Mouse (Mus musculus): ENCODE data around the gene Slu7.
A peak's percentile ranks its signal among the peaks of the same experiment; 100 is the strongest.

The Slu7 gene

DNA sequence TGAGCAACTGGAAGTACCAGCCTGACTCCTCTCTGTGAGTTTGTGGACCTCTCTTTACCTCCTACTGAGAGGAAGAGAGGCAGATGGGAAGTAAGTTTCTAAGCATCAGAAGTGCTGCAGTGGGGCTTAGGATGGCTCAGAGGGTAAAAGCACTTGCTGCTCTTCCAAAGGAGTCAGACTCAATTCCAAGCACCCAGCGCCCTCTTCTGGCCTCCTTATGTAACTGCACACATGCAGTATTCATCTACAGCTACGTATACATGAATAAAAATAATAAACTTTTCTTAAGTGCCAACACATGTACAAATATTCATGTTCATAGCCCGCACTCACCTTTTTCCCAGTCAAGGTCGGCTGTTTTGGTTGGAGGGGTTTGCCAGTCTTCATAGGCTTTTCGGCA lies 9.2 kb upstream of the Slu7 start:
- no peak for DNase-seq (ENCODE audit: low spot score)

GRCm38 (mm10) chr11:43425166-43425709 lies 8.3 kb upstream of the Slu7 start:
- DNase-seq (ENCODE audit: low spot score) = no peak

DNA sequence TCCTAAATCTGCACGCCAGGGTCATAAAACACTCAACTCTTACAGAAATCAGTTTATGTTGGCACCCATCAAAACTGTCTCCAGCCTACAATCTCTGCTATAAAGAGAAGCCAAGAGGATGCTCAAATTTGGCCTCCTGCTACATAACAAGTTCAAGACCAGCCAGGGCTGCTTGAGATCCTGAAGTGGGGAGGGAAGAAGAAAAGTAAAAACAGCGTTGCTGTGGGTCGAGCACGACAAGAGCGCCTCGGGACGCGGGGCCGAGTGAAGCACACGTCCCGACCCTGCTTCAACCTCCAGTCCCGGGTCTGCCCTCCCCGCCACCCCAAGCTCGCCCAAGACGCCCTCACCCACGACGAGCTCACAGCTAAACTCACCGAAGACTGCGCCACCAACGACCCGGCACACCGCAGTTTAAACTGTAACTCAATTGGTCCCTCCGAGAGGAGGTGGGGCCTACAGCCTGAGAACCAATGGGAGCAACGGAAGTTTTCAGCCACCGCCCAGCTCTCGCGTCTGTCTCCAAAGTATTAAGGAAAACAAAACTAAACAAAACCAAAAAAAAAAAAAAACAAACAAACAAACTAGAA lies 7.6 kb upstream of the Slu7 start, which contains the start of gene Pttg1:
TSS of gene Pttg1 (minus strand) at position 428 of the 590 bp plus-strand sequence.
- DNase-seq (ENCODE audit: low spot score) = peak; percentile 93

- DNase-seq (ENCODE audit: low spot score) = peak; percentile 48
Observed at GRCm38 (mm10) chr11:43426414-43426884, 7.1 kb upstream of the Slu7 start.

DNA sequence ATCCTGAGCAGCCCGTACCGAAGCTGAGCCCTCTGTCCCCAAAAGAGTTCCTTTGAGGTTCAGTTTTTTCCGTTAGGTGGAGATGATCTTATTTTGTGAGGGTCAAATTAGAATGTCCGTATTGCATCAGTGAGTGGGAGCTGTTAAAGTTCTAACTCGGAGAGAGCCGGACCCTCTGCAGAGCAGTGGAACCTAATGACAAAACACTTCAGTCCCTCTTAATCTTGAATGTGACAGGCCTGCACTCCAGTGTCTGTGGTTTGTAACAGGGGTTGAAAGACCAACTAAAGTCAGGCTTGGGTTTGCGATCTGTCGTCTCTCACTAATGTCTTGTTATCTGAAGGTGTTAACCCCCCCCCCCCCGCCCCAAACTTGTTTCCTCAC lies 472 bp downstream of the Slu7 start:
- no peak for DNase-seq (ENCODE audit: low spot score)

DNA sequence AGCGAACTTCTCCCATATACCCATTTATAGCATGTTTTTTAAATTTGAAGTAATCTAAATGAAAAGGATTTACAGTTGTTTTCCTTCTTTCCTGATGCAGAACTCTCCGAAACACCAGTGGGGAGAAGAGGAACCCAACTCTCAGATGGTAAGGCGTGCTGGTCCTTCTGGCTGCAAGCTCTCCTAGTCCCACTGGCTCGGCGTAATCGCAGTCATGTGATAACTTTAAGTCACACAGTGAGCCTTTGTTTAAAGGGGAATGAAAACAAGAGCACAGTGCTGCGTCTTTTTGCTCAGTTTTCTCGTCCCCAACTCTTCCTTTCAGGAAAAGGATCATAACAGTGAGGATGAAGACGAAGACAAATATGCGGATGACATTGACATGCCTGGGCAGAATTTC lies 7.6 kb downstream of the Slu7 start:
- DNase-seq (ENCODE audit: low spot score) = no peak

GRCm38 (mm10) chr11:43443183-43443582 lies 9.6 kb downstream of the Slu7 start:
- no peak for DNase-seq (ENCODE audit: low spot score)

- DNase-seq (ENCODE audit: low spot score) = no peak
Observed at GRCm38 (mm10) chr11:43449916-43450315, 16.4 kb downstream of the Slu7 start.

- DNase-seq (ENCODE audit: low spot score) = no peak
Observed at GRCm38 (mm10) chr11:43451322-43451721, 17.8 kb downstream of the Slu7 start.

GRCm38 (mm10) chr11:43452266-43452665 lies 18.7 kb downstream of the Slu7 start:
- no peak for DNase-seq (ENCODE audit: low spot score)

- no peak for DNase-seq (ENCODE audit: low spot score)
Observed at GRCm38 (mm10) chr11:43463204-43463603, 29.7 kb downstream of the Slu7 start.

DNA sequence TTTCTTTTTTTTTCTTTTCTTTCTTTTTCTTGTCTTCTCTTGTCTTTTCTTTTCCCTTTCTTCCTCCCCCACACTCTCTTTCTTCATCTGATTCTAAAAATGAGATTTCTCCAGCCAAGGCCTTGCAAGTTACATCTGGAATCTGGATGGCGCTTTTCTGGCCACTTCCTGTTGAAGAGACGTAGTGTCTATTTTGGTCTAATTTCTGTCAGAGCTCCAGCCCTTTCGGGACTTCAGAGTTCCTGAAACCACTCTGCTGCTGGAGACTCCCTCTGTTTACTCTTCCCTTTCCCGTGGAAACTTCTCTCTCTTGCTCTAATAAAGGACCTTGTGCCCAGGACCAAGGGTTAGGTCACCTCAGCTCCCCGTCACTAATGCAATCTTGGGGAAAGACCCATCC lies 36.6 kb downstream of the Slu7 start:
- no peak for DNase-seq (ENCODE audit: low spot score)

DNA sequence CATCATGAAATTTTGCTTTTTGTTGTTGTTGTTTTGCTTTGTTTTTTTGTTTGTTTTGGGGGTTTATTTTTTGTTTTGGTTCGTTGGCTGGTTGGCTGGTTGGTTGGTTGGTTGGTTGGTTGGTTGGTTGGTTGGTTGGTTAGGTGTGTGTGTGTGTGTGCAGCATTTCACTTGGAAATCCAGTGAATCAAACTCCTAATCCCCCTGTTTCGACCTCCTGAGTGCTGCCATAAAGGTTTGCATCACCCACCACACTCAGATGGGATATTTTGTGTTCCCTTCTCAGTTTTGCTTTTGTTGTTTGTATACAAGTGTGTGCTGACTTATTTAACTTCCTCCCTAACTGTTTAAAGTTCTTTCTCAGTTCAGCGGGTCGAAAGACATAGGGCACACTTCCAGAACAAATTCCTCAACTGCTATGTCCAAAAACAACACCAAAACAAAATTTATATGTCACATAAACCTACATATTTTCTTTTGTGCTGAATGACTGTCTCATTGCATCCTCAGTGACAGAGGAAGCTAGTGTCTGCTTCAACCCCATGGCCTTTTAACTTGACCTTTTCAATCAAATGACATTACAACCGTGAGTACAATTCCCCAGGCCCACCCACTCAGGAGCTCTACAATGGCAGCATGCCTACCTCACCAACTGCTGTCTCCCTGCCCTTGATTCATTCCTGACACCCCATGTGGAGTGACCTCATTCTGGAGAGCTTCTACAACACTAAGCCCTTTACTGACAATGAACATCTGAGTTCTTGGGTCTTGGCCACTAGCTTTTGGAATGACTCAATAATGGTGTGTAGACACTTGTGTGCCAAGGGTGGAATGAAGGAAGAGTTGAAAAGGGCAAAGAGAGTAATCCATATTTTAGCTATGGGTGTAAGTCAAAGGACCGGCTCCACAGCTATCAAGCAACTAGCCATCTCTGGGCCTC lies 37.6 kb downstream of the Slu7 start:
- no peak for DNase-seq (ENCODE audit: low spot score)

DNA sequence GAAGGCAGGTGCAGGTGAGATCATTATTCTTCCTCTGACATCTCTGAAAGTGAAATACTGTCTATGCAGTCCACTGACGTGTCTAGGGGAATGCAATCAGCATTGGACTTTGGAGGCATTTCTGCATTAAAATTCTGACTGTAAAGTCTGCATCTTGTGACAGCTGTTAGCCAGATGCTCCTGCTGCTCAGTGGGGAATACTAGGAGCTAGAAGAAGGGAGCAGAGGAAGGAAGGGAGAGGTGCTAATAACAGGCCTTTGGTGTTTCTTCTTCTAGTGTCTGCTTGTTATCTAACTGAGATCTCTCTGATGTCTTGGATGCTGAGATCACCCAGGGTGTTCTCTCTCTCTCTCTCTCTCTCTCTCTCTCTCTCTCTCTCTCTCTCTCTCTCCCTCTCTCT lies 39.6 kb downstream of the Slu7 start:
- DNase-seq (ENCODE audit: low spot score) = no peak

- DNase-seq (ENCODE audit: low spot score) = no peak
Observed at GRCm38 (mm10) chr11:43473635-43474224, 40.2 kb downstream of the Slu7 start.

DNA sequence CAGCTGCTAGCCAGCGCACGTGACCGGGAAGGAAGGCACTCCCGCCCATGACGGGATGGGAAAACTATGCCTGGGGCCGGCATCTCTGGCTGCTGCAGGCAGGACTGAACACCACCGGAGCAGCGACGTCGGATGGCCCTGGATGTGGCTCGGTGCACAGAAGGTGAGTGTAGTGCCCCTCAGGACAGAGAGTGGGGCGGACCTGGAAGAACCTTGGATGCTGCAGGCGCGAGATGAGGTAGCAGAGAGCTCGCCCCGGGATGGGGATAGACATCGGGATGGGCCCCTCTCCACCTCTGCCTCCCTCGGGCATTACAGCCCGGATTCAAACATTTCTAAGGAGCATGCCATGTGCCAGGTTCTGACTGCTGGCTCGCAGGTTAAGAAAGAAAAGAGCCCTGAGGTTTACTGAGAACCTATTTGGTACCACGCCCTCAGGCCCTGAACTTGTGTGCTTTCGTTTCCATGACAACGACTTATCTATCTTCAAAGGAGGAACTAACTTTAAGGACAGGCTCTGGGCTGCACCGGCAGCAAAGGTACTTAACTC lies 40.8 kb downstream of the Slu7 start, which contains the start of gene C1qtnf2:
TSS of gene C1qtnf2 (plus strand) at position 52 of the 550 bp plus-strand sequence.
- peak; percentile 70 for DNase-seq (ENCODE audit: low spot score)

GRCm38 (mm10) chr11:43479376-43479775 lies 45.8 kb downstream of the Slu7 start:
- DNase-seq (ENCODE audit: low spot score) = no peak

DNA sequence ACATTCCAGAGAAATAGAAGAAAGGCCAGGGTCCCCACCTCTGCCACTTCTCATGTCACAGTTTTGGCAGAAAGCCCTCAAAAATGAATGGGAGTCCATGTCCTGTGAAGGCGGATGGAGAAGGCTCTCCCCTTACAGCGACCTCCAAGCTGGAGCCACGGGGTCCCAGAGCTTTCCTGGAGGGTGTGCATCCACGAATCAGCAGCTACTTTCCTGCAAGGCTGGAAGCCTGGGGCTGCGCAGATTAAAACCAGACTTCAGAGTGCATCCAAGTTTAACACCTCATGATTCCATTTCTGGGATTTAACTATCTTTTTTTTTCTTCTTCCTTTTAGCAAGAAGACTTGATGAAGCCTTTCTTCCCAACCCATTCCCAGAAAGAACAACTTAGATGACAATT lies 47.0 kb downstream of the Slu7 start:
- no peak for DNase-seq (ENCODE audit: low spot score)

- peak; percentile 33 for DNase-seq (ENCODE audit: low spot score)
Observed at GRCm38 (mm10) chr11:43481672-43482522, 48.4 kb downstream of the Slu7 start.

- peak; percentile 30 for DNase-seq (ENCODE audit: low spot score)
Observed at GRCm38 (mm10) chr11:43483122-43483792, 49.7 kb downstream of the Slu7 start.

GRCm38 (mm10) chr11:43484057-43484456 lies 50.5 kb downstream of the Slu7 start:
- DNase-seq (ENCODE audit: low spot score) = no peak

All from embryo, embryonic 10.5 days (tissue).